Mouse (Mus musculus): ENCODE measurements around the gene Pecam1.

GRCm38 (mm10) chr11:106665328-106665727 is 85.1 kb downstream of the Pecam1 start:
- TF ChIP-seq MAFK (IDR thresholded peaks at IDR 0.05; ENCODE audit: insufficient read depth, low read depth, low read length) (no peak), CHD2 (IDR thresholded peaks at IDR 0.05; ENCODE audit: low read depth, low read length) (no peak), HCFC1 (IDR thresholded peaks at IDR 0.05; ENCODE audit: borderline replicate concordance, insufficient read depth, low read length) (no peak), ZNF384 (IDR thresholded peaks at IDR 0.05; ENCODE audit: low read depth, low read length) (no peak)
